9 mouse cellular contexts compared by ENCODE assay signal in genomic region chr1:23656302-23656701, GRCm38 (mm10).
A peak's percentile ranks its signal among the peaks of the same experiment; 100 is the strongest.
DNase-seq lines count a peak whose midpoint lies in the region; ATAC-seq and TF ChIP-seq lines count a peak whose summit lies in the region.
"Had no signal": no experiment of that assay in that cellular context is flagged by ENCODE, and none has a peak within 500 bp of the region (broad histone marks: within the 10 kb centered on the region; RNA-seq: fewer than 3 reads in every experiment).

No protein-coding gene starts in this region.

- ATAC-seq in kidney, postnatal 0 days (replicated peaks; ENCODE audit: low FRiP score, low read depth) = no peak
- peak; percentile 86 for ATAC-seq in midbrain, embryonic 16.5 days
- ATAC-seq in monocyte, adult 5-6 weeks (replicated peaks; ENCODE audit: insufficient number of reproducible peaks, low FRiP score, low TSS enrichment, poor library complexity, severe bottlenecking) = no peak

- H3K4me2 ChIP-seq in kidney, postnatal 0 days (ENCODE audit: low read length) = peak overlapping the region; percentile 25
- peak overlapping the region; percentile 35 for H3K4me2 ChIP-seq in midbrain, embryonic 16.5 days (ENCODE audit: low read length)
- H3K4me2 ChIP-seq: liver, embryonic 15.5 days had no signal

- no peaks in the 10 kb centered on the region for H3K9me3 ChIP-seq in embryonic facial prominence, embryonic 10.5 days
- no peaks in the 10 kb centered on the region for H3K9me3 ChIP-seq in kidney, postnatal 0 days (replicated peaks; ENCODE audit: low read length)
- no peaks in the 10 kb centered on the region; the same call in 1 of the 2 replicates for H3K9me3 ChIP-seq in midbrain, embryonic 16.5 days (replicated peaks; ENCODE audit: control insufficient read depth, low read length, poor library complexity, severe bottlenecking)

- no peaks in the 10 kb centered on the region for H3K36me3 ChIP-seq in embryonic facial prominence, embryonic 10.5 days (replicated peaks)
- H3K36me3 ChIP-seq in kidney, postnatal 0 days (ENCODE audit: insufficient read depth, low read length) = no peaks in the 10 kb centered on the region
- no peaks in the 10 kb centered on the region for H3K36me3 ChIP-seq in midbrain, embryonic 16.5 days (ENCODE audit: control insufficient read depth, insufficient read depth, low read length)
- H3K36me3 ChIP-seq: liver, embryonic 15.5 days had no signal

- no peak overlapping the region for H3K9ac ChIP-seq in kidney, postnatal 0 days (ENCODE audit: low read depth, low read length)
- H3K9ac ChIP-seq in midbrain, embryonic 16.5 days (ENCODE audit: low read depth, low read length) = no peak overlapping the region
- H3K9ac ChIP-seq: liver, embryonic 15.5 days had no signal

- H3K4me3 ChIP-seq in embryonic facial prominence, embryonic 10.5 days = no peak overlapping the region
- no peak overlapping the region for H3K4me3 ChIP-seq in kidney, postnatal 0 days (replicated peaks; ENCODE audit: low read depth, low read length)
- H3K4me3 ChIP-seq in midbrain, embryonic 16.5 days (ENCODE audit: low read depth, low read length) = peak overlapping the region; percentile 11; the same call in 1 of the 2 replicates
- no peak overlapping the region for H3K4me3 ChIP-seq in lung, adult 2 months (replicated peaks; ENCODE audit: extremely low read depth, low read depth, low read length)
- H3K4me3 ChIP-seq: liver, embryonic 15.5 days had no signal

- no peaks in the 10 kb centered on the region for H3K27me3 ChIP-seq in embryonic facial prominence, embryonic 10.5 days (replicated peaks; ENCODE audit: low read depth, poor library complexity, severe bottlenecking)
- no peaks in the 10 kb centered on the region for H3K27me3 ChIP-seq in kidney, postnatal 0 days (ENCODE audit: insufficient read depth, low read length)
- no peaks in the 10 kb centered on the region for H3K27me3 ChIP-seq in midbrain, embryonic 16.5 days (ENCODE audit: control insufficient read depth, insufficient read depth, low read depth, low read length)
- H3K27me3 ChIP-seq: liver, embryonic 15.5 days had no signal

- no peak for TF ChIP-seq CTCF in kidney, postnatal 0 days (IDR thresholded peaks at IDR 0.05; ENCODE audit: low read depth)
- no peak for TF ChIP-seq CTCF in lung, adult 2 months (IDR thresholded peaks at IDR 0.05; ENCODE audit: insufficient read depth, low read length)

- peak; percentile 54 for DNase-seq in layer of hippocampus, adult 11-12 months (ENCODE audit: low spot score)
- no peak for DNase-seq in layer of hippocampus, adult 9-10 months (ENCODE audit: low spot score)
- peak; percentile 49 for DNase-seq in embryonic facial prominence, embryonic 10.5 days (ENCODE audit: low spot score)
- DNase-seq in kidney, postnatal 0 days (ENCODE audit: low spot score) = peak; percentile 4
- DNase-seq in lung, adult 2 months = no peak
- DNase-seq in natural killer cell, adult 2 months (ENCODE audit: low spot score in 2 of 2) = no peak

- no peak for TF ChIP-seq POLR2A in lung, adult 2 months (IDR thresholded peaks at IDR 0.05; ENCODE audit: borderline replicate concordance, extremely low read depth, low read depth, low read length)

- H3K27ac ChIP-seq in embryonic facial prominence, embryonic 10.5 days (replicated peaks) = no peak overlapping the region
- H3K27ac ChIP-seq in kidney, postnatal 0 days = no peak overlapping the region
- peak overlapping the region; percentile 75 for H3K27ac ChIP-seq in midbrain, embryonic 16.5 days (ENCODE audit: low read length)
- H3K27ac ChIP-seq: liver, embryonic 15.5 days had no signal

- 49% methylated on average over 12 of the region's 12 CpGs for WGBS in embryonic facial prominence, embryonic 10.5 days
- WGBS in kidney, postnatal 0 days = 60% methylated on average over 12 of the region's 12 CpGs
- 15% methylated on average over 12 of the region's 12 CpGs for WGBS in midbrain, embryonic 16.5 days
- 69% methylated on average over 12 of the region's 12 CpGs for WGBS in lung, adult 2 months

- no peaks in the 10 kb centered on the region for H3K4me1 ChIP-seq in embryonic facial prominence, embryonic 10.5 days
- no peaks in the 10 kb centered on the region for H3K4me1 ChIP-seq in kidney, postnatal 0 days (replicated peaks; ENCODE audit: insufficient read depth, low read length)
- peaks cover 9% of the 10 kb centered on the region for H3K4me1 ChIP-seq in midbrain, embryonic 16.5 days (ENCODE audit: control insufficient read depth, insufficient read depth, low read length)
- no peaks in the 10 kb centered on the region for H3K4me1 ChIP-seq in lung, adult 2 months (ENCODE audit: control insufficient read depth, insufficient read depth, low read length)
- H3K4me1 ChIP-seq: liver, embryonic 15.5 days had no signal

Comparison
In these comparisons a context has a peak if more than half of its experiments do, and no peak if none do; other contexts are left out.
1. DNase-seq: peak in layer of hippocampus, adult 11-12 months (single experiment), embryonic facial prominence, embryonic 10.5 days (single experiment) and kidney, postnatal 0 days (single experiment); none in layer of hippocampus, adult 9-10 months (single experiment), lung, adult 2 months (single experiment) and natural killer cell, adult 2 months (0 of 2).